Mouse (Mus musculus) right cerebral cortex, postnatal 25 days (tissue): Measurements from ENCODE around the gene Alg14.

Source experiments
- DNase-seq: peaks from one replicate; pipeline ENCODE4 v3.0.0; 2022

The Alg14 gene

DNA sequence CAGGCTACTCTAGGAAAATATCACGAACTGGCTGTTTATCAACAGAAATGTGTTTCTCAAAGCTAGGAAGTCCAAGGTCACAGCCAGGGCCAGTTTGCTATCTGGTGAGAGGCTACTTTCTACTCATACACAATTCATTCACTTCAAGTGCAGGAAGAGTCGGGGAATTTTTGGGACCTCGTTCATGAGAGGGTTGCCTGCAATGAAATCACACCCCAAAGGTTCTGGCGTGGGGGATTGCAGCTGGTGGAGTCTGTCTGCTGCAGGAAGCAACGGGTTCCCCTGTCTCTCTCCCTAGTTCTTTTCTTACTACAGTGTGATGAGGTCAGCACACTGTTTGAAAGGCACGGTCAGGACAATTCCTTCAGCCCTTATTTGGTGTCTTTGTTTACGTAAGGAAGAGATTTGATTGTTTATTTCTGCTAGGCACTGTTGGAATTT is 48.8 kb downstream of the Alg14 start:
- no peak for DNase-seq

DNA sequence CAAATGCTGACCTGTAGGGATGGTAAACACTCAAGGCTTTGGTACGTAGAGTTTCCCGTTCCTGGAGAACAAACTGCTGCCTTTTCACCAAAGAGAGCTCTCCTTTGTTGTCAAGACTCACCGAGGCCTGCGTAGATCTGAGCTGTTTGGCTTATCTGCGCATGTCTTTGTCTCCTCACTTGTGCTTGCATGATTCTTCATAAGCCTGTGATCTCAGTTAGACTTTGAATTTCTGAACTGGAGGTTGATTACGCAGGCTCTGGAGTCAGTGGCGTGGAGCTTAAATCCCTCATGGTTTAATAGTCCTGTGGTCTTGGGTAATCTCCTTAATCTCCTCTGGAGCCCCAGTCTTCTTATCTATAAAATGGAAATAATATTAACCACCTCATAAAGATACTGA is 51.7 kb downstream of the Alg14 start:
- no peak for DNase-seq

DNA sequence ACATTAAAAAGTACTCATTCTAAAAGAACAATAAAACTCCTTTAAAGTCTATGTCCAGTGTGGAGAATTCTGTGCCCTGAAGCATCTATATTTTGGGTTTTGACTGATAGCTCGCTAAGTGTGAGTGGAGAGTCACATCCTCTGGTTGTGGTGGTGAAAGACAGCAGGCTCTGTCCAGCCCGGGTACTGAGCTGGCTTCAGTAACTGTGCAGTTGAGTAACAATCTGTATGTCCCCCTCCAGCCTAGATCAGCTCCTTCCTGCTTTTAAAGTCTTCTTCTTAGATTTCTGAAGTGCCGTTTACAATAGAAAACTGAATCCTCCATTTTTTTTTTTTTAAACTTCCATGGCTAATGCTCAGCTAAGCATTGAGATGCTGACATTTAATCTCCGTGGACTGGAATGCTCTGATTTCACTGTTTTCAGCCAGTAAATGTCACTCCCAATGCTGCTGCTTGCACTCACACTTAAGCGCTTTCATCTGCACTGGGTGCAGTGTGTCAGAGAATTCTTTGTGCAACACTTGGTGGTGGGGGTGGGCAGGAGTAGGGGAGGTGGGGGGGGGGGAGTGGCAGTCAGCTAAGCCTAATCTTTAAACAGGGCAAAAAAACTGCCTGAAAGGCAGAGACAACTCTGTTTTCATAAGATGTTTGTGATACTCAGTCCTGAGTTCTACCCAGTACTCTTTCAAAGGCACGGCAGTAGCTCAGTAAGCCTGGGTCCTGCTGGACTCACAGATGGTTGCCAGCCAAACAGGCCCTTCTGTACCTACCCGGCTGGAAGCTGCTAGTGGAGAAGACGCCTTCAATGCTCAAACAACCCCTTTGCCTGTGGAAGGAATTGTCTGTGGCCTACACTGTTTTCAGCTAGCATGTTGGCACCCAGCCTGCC is 52.7 kb downstream of the Alg14 start:
- DNase-seq: no peak

DNA sequence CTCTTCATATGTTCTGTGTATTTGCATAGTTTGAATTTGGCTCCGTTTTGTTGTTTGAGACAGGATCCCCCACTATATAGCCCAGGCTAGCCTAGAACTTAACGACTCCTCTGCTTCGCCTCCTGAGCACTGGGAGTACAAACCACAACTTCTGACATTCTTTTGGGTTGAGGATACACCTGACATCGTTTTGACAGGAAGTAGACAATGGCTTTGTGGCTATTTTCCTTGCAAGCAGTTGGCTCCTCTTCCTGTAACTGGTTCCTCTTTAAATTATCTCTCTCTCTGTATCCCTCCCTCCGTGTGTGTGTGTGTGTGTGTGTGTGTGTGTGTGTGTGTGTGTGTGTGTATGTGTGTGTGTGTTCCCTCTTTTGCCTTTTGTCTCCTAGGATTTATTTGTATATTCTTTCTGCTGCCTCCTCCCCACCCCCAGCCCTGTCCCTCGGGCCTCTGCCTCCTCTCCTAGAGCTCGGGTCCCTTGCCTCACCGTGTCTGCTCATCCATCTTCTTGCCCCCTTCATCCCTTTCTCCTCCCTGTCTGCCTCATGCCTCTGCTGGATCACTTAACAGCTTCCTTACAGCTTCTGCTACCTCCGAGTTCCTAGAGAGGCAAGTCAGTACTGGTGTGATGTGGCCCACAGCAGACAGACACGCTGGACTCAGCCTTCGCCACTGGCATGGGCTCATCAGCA is 53.5 kb downstream of the Alg14 start:
- no peak for DNase-seq

GRCm38 (mm10) chr3:121345643-121346000 is 54.0 kb downstream of the Alg14 start:
- no peak for DNase-seq

DNA sequence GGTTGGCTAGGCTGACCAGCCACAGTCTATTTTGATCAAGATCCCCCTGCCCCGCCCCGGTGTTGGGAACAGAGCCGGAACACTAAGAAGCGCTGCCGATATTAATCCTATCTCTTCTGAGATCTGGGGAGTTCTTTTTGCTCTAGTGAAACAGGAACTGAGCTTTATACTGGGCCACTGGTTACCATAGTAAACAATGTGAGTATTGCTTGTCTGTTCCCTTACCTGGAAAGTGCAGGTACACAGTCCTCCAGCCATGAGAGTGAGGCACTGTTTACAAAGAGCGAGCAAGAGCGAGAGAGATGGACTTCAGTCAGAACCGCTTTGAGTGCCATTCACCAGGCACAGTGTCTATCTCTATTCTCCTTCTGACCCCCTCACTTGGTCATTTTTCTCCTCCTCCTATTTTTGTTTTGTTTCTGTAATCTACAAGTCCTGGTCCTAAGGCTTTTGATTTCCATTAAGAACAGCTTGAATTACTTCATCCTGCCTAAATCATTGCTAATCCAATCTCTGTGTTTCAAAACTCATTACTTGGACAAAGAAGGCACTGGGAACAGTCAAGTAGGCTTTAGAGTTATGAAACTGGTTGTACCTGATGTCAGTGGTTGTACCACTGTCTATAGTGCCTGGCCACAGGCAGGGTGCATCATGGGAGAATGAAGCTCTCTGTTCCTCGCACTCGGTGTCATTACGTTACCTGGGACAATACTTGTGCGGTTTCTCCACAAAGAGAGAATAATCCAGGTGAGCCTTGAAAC is 55.1 kb downstream of the Alg14 start:
- DNase-seq: no peak

DNA sequence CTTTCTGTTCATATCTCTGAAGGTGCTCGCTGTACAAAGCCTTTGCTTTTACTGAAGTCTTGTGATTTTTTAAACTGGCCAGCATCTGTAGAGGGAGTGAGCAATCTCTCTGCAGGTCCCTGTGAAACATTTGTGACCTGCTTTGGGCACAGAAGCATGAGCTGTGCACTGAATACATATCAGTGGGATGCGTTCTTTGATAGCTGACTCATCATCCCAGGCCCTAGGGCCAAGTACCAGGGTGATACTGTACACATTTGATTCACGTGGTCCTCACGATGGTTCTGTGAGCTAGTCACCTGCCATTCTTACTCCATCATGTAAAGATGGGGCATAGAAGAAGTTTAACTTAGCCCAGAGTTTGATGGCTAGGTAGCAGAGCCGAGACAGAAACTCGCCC is 57.2 kb downstream of the Alg14 start:
- DNase-seq: no peak

- DNase-seq: no peak
These were observed 58.0 kb downstream of the Alg14 start for GRCm38 (mm10) chr3:121349334-121350169.

DNA sequence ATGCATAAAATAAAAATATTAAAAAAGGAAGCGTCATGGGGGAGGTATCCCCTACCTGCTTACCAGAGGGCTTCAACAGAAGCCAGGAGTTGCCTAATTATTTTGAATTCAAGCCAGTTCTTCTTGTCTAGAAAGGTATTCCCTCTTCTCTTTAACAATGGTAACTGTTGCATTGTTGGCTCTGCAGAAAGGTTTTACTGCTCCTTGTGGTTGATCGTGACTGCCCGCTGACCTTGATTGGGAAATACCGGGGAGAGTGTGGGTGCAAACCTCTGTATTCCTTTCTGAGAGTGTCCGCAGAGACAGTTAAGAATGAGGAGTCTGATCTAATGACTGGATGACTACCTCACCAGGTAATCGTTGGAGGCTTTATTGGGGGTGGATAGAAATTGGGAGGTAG is 59.7 kb downstream of the Alg14 start:
- DNase-seq: no peak

- no peak for DNase-seq
These were observed 62.7 kb downstream of the Alg14 start for GRCm38 (mm10) chr3:121354281-121354680.

GRCm38 (mm10) chr3:121354861-121355470 is 63.4 kb downstream of the Alg14 start:
- DNase-seq: no peak

DNA sequence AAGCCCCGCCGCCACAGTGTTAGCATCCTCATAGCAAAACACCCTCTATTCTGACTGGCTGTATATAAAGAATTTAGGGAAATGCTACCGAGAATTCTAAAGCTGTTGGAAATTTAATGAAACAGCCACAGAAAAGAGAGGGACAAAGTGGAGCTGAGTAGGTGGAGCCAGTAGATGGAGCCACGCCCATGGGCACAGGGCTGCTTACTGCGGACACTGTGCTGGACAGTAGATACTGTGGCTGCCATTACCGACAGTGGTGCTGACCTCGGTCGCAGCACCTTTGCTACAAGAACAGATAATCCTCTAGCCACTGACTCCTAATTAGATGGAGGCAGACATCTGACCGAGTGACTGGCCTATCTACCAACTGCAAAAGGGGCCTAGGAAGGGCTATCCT is 64.0 kb downstream of the Alg14 start:
- DNase-seq: no peak

GRCm38 (mm10) chr3:121356111-121356510 is 64.5 kb downstream of the Alg14 start:
- DNase-seq: no peak

DNA sequence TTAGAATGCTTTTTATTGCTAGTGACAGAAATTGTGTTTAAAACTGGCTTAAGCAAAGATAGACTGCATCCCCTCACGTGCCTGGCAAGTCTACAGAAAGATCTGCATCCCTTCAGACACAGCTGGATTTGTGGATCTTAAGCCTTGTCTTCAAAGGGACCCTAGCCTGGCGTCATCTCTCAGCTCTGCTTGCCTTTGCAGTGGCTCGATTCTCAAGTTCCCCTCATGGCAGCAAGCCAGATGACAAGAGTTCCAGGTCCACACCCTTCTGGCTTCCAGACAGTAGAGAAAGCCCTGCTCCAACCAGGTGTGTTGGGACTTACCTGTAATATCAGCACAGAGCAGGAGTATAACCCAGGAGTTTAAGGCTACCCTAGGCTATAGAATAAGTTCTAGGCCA is 65.5 kb downstream of the Alg14 start:
- no peak for DNase-seq

GRCm38 (mm10) chr3:121358285-121358684 is 66.7 kb downstream of the Alg14 start:
- no peak for DNase-seq

GRCm38 (mm10) chr3:121358850-121359249 is 67.3 kb downstream of the Alg14 start:
- no peak for DNase-seq

DNA sequence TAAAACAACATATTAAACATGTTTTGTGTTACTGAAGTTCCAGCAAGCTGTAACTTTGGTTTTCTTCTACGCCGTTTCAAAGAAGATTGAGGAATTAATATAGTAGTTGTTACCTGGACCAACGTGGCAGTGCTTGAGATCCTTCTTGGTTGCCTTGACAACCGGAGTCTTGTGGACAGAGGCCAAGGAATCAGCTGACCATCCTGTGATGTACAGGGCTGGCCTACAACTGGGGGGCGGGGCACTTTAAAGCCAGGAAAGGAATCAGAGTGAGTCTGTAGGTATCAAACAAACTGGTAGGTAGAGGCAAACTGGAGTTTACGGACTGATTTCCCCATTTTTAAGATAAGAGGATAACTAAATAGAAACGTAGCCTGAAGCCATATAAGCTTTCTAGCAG is 67.7 kb downstream of the Alg14 start:
- DNase-seq: no peak

- no peak for DNase-seq
These were observed 70.4 kb downstream of the Alg14 start for GRCm38 (mm10) chr3:121362002-121362401.

DNA sequence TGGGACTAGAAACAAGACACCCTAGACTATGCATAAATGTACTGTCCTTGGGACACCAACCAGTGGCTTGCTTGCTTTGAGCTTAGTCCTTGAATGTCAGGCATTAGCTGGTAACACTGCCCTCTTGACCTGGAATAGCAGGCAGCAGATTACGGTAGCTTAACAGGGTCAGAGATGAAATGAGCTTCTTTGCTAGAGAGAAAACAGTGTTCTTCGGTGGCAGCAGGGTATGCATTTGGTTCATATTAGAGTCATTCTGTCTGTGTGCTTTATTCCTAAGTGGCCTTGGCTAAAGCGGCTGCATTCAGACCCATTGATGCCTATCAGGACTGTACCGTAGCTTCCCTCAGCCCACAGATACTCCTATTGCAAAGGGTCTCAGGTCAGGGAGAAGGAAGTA is 72.8 kb downstream of the Alg14 start:
- no peak for DNase-seq

DNA sequence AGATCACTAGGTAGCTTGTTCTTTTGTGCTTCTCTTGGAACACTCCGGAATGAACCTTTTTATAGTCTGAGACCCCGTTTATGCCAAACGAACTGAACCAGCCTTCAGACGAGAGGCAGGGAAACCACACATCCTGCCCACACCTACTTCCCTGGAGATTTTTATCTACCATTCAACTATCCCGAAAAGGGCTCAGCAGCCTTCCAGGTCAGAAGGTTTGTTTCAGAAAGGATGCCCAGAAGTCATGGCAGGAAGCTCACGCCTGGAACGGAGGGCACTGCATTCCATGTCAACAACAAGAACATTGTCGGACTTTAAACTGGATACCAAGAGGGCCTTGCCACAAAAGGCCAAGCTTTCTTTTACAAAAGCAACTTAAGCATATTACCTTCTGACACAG is 73.6 kb downstream of the Alg14 start:
- no peak for DNase-seq

- DNase-seq: no peak
These were observed 77.0 kb downstream of the Alg14 start for GRCm38 (mm10) chr3:121368616-121369015.

GRCm38 (mm10) chr3:121369517-121369916 is 77.9 kb downstream of the Alg14 start:
- no peak for DNase-seq
